Mouse (Mus musculus): ENCODE measurements around the gene Gpatch3. TPM values are rescaled to one million over a fixed set of nuclear protein-coding genes. Genes with fewer than 3 reads are reported as not detected.

Gpatch3 gene
- polyA plus RNA-seq, 1 experiment from 2014 or later, result 7.3 TPM

- Histone ChIP-seq H3K4me2 (ENCODE audit: low read depth, low read length) (no peak overlapping the region), H3K9ac (replicated peaks; ENCODE audit: low read length) (no peak overlapping the region), H3K4me3 (ENCODE audit: low read depth, low read length) (no peak overlapping the region), H3K27me3 (ENCODE audit: control insufficient read depth, insufficient read depth, low read length) (no peaks in the 10 kb centered on the region), H3K4me1 (ENCODE audit: control insufficient read depth, insufficient read depth, low read length) (no peaks in the 10 kb centered on the region), H3K36me3 (replicated peaks; ENCODE audit: control insufficient read depth, insufficient read depth, low read depth, low read length) (no peaks in the 10 kb centered on the region), H3K27ac (replicated peaks; ENCODE audit: low read depth, low read length) (no peak overlapping the region), H3K9me3 (replicated peaks; ENCODE audit: control insufficient read depth, low read length) (no peaks in the 10 kb centered on the region)
- WGBS, result 49% methylated on average over 11 of the region's 11 CpGs
- ATAC-seq (replicated peaks; ENCODE audit: insufficient number of reproducible peaks, low FRiP score, low TSS enrichment, low read depth), result no peak
- no peak for DNase-seq (ENCODE audit: low spot score)
Observed at GRCm38 (mm10) chr4:133625621-133626071, 51.1 kb downstream of the Gpatch3 start.

GRCm38 (mm10) chr4:133626221-133626620 is 51.7 kb downstream of the Gpatch3 start:
- Histone ChIP-seq H3K4me2 (ENCODE audit: low read depth, low read length) (no peak overlapping the region), H3K27me3 (ENCODE audit: control insufficient read depth, insufficient read depth, low read length) (no peaks in the 10 kb centered on the region), H3K9me3 (replicated peaks; ENCODE audit: control insufficient read depth, low read length) (no peaks in the 10 kb centered on the region), H3K4me1 (ENCODE audit: control insufficient read depth, insufficient read depth, low read length) (no peaks in the 10 kb centered on the region), H3K9ac (replicated peaks; ENCODE audit: low read length) (no peak overlapping the region), H3K27ac (replicated peaks; ENCODE audit: low read depth, low read length) (no peak overlapping the region), H3K36me3 (replicated peaks; ENCODE audit: control insufficient read depth, insufficient read depth, low read depth, low read length) (no peaks in the 10 kb centered on the region), H3K4me3 (ENCODE audit: low read depth, low read length) (no peak overlapping the region)
- ATAC-seq (replicated peaks; ENCODE audit: insufficient number of reproducible peaks, low FRiP score, low TSS enrichment, low read depth), result no peak
- WGBS, result 49% methylated on average over 5 of the region's 5 CpGs
- DNase-seq (ENCODE audit: low spot score), result no peak

GRCm38 (mm10) chr4:133626621-133627020 is 52.1 kb downstream of the Gpatch3 start:
- Histone ChIP-seq H3K27me3 (ENCODE audit: control insufficient read depth, insufficient read depth, low read length) (no peaks in the 10 kb centered on the region), H3K4me3 (ENCODE audit: low read depth, low read length) (no peak overlapping the region), H3K9ac (replicated peaks; ENCODE audit: low read length) (no peak overlapping the region), H3K36me3 (replicated peaks; ENCODE audit: control insufficient read depth, insufficient read depth, low read depth, low read length) (no peaks in the 10 kb centered on the region), H3K4me1 (ENCODE audit: control insufficient read depth, insufficient read depth, low read length) (no peaks in the 10 kb centered on the region), H3K4me2 (ENCODE audit: low read depth, low read length) (no peak overlapping the region), H3K9me3 (replicated peaks; ENCODE audit: control insufficient read depth, low read length) (no peaks in the 10 kb centered on the region), H3K27ac (replicated peaks; ENCODE audit: low read depth, low read length) (no peak overlapping the region)
- WGBS, result 82% methylated on average over 9 of the region's 9 CpGs
- ATAC-seq (replicated peaks; ENCODE audit: insufficient number of reproducible peaks, low FRiP score, low TSS enrichment, low read depth) (no peak), DNase-seq (ENCODE audit: low spot score) (no peak)

DNA sequence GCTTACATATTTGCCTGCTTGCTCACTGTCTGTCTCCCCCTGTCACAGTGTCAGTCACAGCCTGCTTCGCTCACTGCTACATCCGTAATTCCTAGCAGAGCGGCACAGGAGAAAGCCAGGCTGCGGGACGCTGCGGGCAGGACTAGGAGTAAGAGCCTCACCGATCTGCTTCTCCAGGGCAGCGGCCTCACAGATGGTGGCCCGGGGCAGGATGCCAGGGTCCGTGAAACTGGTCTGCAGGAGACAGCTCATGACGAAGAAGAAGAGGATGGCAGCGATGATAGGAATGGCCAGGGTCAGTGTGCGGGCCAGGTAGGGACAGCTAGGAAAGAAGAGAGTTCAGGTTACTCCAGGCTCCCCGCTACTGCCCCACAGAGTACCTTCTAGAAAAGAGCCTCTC is 52.5 kb downstream of the Gpatch3 start:
- 89% methylated on average over 14 of the region's 14 CpGs for WGBS
- Histone ChIP-seq H3K9me3 (replicated peaks; ENCODE audit: control insufficient read depth, low read length) (no peaks in the 10 kb centered on the region), H3K4me2 (ENCODE audit: low read depth, low read length) (no peak overlapping the region), H3K27ac (replicated peaks; ENCODE audit: low read depth, low read length) (no peak overlapping the region), H3K27me3 (ENCODE audit: control insufficient read depth, insufficient read depth, low read length) (no peaks in the 10 kb centered on the region), H3K4me1 (ENCODE audit: control insufficient read depth, insufficient read depth, low read length) (no peaks in the 10 kb centered on the region), H3K4me3 (ENCODE audit: low read depth, low read length) (no peak overlapping the region), H3K36me3 (replicated peaks; ENCODE audit: control insufficient read depth, insufficient read depth, low read depth, low read length) (no peaks in the 10 kb centered on the region), H3K9ac (replicated peaks; ENCODE audit: low read length) (no peak overlapping the region)
- no peak for ATAC-seq (replicated peaks; ENCODE audit: insufficient number of reproducible peaks, low FRiP score, low TSS enrichment, low read depth)
- no peak for DNase-seq (ENCODE audit: low spot score)

- 71% methylated on average over 2 of the region's 2 CpGs for WGBS
- Histone ChIP-seq H3K4me1 (ENCODE audit: control insufficient read depth, insufficient read depth, low read length) (no peaks in the 10 kb centered on the region), H3K27ac (replicated peaks; ENCODE audit: low read depth, low read length) (no peak overlapping the region), H3K4me2 (ENCODE audit: low read depth, low read length) (no peak overlapping the region), H3K36me3 (replicated peaks; ENCODE audit: control insufficient read depth, insufficient read depth, low read depth, low read length) (no peaks in the 10 kb centered on the region), H3K9ac (replicated peaks; ENCODE audit: low read length) (no peak overlapping the region), H3K27me3 (ENCODE audit: control insufficient read depth, insufficient read depth, low read length) (no peaks in the 10 kb centered on the region), H3K9me3 (replicated peaks; ENCODE audit: control insufficient read depth, low read length) (no peaks in the 10 kb centered on the region), H3K4me3 (ENCODE audit: low read depth, low read length) (no peak overlapping the region)
- no peak for DNase-seq (ENCODE audit: low spot score)
- ATAC-seq (replicated peaks; ENCODE audit: insufficient number of reproducible peaks, low FRiP score, low TSS enrichment, low read depth), result no peak
Observed at GRCm38 (mm10) chr4:133628517-133628916, 54.0 kb downstream of the Gpatch3 start.

DNA sequence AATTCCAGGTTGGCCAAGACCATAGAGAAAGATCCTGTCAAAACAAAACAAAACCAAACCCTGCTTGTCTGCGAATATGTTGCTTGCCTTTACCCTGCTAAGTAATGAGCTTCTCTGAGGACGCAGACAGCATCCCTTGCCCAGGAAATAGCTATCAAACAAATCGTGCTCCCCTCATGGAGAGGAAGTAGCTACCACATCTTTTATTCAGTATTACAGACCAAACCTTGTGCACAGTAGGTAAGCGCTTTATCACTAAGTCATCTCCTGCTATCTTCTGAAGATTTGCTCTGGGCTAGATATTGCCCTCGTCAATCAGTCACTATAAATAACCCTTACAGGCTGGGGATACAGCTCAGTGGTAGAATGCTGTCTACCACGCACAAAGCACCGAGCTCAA is 54.6 kb downstream of the Gpatch3 start:
- H3K4me1 ChIP-seq (ENCODE audit: control insufficient read depth, insufficient read depth, low read length), result no peaks in the 10 kb centered on the region
- no peaks in the 10 kb centered on the region for H3K9me3 ChIP-seq (replicated peaks; ENCODE audit: control insufficient read depth, low read length)
- H3K27ac ChIP-seq (replicated peaks; ENCODE audit: low read depth, low read length), result no peak overlapping the region
- no peak for ATAC-seq (replicated peaks; ENCODE audit: insufficient number of reproducible peaks, low FRiP score, low TSS enrichment, low read depth)
- WGBS, result 95% methylated on average over 7 of the region's 7 CpGs
- DNase-seq (ENCODE audit: low spot score), result no peak
- no peak overlapping the region for H3K4me3 ChIP-seq (ENCODE audit: low read depth, low read length)
- no peaks in the 10 kb centered on the region for H3K36me3 ChIP-seq (replicated peaks; ENCODE audit: control insufficient read depth, insufficient read depth, low read depth, low read length)
- no peaks in the 10 kb centered on the region for H3K27me3 ChIP-seq (ENCODE audit: control insufficient read depth, insufficient read depth, low read length)
- H3K9ac ChIP-seq (replicated peaks; ENCODE audit: low read length), result no peak overlapping the region
- no peak overlapping the region for H3K4me2 ChIP-seq (ENCODE audit: low read depth, low read length)

GRCm38 (mm10) chr4:133630326-133630920 is 55.9 kb downstream of the Gpatch3 start:
- Histone ChIP-seq H3K4me3 (ENCODE audit: low read depth, low read length) (no peak overlapping the region), H3K9ac (replicated peaks; ENCODE audit: low read length) (no peak overlapping the region), H3K27ac (replicated peaks; ENCODE audit: low read depth, low read length) (no peak overlapping the region), H3K36me3 (replicated peaks; ENCODE audit: control insufficient read depth, insufficient read depth, low read depth, low read length) (no peaks in the 10 kb centered on the region), H3K4me1 (ENCODE audit: control insufficient read depth, insufficient read depth, low read length) (no peaks in the 10 kb centered on the region), H3K27me3 (ENCODE audit: control insufficient read depth, insufficient read depth, low read length) (no peaks in the 10 kb centered on the region), H3K4me2 (ENCODE audit: low read depth, low read length) (no peak overlapping the region), H3K9me3 (replicated peaks; ENCODE audit: control insufficient read depth, low read length) (no peaks in the 10 kb centered on the region)
- DNase-seq (ENCODE audit: low spot score) (no peak), ATAC-seq (replicated peaks; ENCODE audit: insufficient number of reproducible peaks, low FRiP score, low TSS enrichment, low read depth) (no peak)
- WGBS, result 92% methylated on average over 8 of the region's 8 CpGs

DNA sequence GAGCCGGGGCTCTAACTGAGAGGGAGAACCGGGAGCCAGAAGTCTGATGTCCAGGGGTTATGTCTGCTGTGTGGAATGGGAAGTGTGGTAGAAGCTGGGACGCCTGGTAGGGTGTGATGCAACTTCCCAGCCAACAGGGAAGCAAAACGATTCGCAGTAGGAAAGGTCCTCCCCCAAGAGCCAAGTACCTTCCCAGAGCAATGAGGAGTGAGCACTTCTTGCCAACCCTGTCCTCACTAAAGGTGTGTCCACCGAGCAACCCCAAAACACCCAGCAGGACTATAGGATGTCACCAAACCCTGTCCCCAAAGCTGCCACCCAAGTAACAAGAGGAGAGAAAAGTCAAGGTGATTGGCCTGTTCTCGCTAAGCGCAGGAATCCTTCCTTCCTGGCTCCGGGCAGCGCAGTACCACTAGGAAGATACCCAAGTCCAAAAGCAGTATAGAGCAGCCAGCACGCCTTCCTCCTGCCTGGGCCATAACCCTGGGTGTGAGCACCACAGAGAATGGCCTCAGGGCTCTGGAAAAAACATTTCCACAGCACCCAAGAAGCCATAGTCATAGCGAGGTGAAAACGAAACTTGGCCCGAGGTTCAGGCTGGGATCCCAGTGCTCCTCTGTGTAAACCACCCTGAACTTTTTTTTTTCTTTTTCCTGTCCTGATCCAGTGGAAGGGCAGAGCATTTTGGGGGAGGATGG is 56.7 kb downstream of the Gpatch3 start:
- Histone ChIP-seq H3K4me3 (ENCODE audit: low read depth, low read length) (no peak overlapping the region), H3K36me3 (replicated peaks; ENCODE audit: control insufficient read depth, insufficient read depth, low read depth, low read length) (no peaks in the 10 kb centered on the region), H3K27me3 (ENCODE audit: control insufficient read depth, insufficient read depth, low read length) (no peaks in the 10 kb centered on the region), H3K27ac (replicated peaks; ENCODE audit: low read depth, low read length) (no peak overlapping the region), H3K9me3 (replicated peaks; ENCODE audit: control insufficient read depth, low read length) (no peaks in the 10 kb centered on the region), H3K4me2 (ENCODE audit: low read depth, low read length) (no peak overlapping the region), H3K9ac (replicated peaks; ENCODE audit: low read length) (no peak overlapping the region), H3K4me1 (ENCODE audit: control insufficient read depth, insufficient read depth, low read length) (no peaks in the 10 kb centered on the region)
- WGBS, result 80% methylated on average over 14 of the region's 14 CpGs
- no peak for ATAC-seq (replicated peaks; ENCODE audit: insufficient number of reproducible peaks, low FRiP score, low TSS enrichment, low read depth)
- no peak for DNase-seq (ENCODE audit: low spot score)

Data from embryonic facial prominence, embryonic 11.5 days (tissue).